Mouse (Mus musculus): ENCODE measurements at regions not wholly inside any gene's neighbourhood (a gene's known extent, or its start where the extent isn't known, plus 50 kb on each side); places are given as distances from the start of the nearest gene placed in this dataset.

DNA sequence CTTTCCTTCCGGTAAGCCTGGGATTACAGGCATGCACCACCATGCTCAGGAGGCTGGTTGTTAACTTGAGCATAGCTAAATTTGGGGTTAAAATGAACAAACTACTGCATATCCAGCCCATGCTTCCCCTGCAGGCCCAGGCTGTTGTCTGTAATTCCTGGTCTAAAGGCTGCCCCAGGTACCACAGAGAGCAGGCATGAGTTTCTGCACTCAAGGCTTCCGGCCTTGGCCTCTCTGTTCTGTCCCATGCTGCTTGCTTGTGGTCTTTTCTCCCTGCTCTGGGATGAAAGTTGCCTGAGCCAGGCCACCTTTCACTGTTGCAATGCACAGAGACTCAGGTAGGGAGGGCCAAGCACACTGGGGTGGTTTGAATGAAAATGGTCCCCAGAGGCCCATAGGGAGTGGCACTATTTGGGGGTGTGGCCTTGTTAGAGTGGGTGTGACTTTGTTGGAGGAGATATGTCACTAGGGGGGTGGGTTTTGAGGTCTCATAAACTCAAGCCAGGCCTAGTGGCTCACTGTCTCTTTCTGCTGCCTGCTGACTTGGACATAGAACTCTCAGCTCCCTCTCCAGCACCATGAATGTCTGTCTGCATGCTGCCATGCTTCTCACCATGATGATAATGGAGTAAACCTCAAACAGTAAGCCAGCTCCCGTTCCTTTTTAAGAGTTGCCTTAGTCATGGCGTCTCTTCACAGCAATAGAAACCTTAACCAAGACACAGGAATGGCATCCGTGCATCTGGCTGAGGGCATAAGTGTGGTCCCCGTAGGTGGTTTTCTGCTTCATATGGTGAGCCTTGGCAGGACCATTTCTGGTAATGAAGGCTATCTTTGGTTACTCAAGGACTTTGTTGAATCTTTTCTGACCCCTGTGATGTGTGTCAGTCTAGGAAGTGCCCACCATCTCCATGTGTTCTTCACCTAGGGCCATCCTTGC is 86.7 kb upstream of the Zfp366 start:
- DNase-seq (ENCODE audit: low spot score in 2 of 2), result no peak

DNA sequence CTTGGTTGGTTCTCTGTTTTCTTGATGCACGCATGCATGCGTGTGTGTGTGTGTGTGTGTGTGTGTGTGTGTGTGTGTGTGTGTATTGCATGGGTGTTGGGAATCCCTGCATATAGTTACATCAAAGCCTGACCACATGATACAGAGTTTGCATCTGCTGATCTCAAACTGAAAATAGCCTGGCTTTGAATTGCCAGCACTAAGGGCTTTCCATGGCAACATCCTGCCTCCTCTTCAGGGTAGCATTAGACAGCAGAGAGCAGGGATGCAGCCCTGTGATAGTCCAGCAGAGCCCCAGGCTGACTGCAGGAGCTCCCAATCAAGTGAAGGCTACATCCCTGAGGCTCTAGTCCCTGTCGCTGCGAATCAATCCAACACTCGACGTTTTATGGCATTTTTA is 87.8 kb upstream of the Zfp366 start:
- no peak for DNase-seq (ENCODE audit: low spot score in 2 of 2)

DNA sequence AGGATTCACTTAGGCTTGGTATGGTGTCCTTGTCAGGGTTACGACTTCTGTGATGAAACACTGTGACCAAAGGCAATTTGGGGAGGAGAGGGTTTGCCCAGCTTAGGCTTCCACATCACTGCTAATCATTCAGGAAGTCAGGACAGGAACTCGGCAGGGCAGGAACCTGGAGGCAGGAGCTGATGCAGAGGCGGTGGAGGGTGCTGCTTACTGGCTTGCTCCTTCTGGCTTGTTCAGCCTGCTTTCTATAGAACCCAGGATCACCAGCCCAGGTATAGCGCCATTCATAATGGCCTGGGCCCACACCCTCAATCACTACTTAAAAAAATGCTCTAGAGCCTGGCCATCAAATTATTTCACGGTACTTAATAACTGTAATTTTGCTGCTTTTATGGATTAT is 89.6 kb upstream of the Zfp366 start:
- no peak for DNase-seq (ENCODE audit: low spot score in 2 of 2)

DNA sequence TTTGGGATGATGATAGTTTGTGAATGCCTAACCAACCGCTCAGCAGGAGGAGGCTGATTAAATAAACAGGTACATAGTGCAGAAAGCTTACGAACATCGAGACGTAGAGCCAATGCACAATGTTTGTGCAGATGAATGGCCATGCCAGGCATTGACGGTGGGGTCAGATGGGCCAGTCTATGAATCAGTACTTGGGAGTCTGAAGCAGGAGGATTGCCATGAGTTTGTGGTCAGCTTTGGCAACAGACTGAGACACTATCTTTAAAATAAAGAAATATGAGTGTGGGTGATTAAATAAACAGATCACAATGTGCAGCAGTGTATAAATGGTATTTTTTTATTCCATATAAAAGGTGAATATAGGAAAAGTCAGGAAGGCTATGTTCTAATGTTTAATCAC is 90.4 kb upstream of the Zfp366 start:
- no peak for DNase-seq (ENCODE audit: low spot score in 2 of 2)

DNA sequence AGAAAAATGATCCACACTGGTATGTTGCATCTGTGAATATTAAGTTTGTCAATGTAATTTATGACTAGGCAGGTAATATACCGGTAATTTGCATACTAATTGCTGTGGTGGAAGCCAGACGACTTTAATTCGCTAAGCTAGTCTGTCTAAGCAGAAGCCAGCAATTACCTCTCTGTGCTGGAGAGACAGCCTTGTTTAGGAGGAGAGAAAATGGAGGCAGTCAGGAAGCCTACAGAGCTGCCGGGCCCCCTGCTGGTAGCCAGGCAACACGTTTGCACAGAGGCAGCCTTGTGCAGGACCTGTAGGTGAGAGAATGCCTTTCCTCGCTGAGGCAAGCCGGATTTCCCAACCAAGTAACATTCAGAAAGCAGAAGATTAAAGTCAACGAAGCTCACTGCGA is 91.4 kb upstream of the Zfp366 start:
- DNase-seq (ENCODE audit: low spot score in 2 of 2), result peak; percentile 24 to 57

DNA sequence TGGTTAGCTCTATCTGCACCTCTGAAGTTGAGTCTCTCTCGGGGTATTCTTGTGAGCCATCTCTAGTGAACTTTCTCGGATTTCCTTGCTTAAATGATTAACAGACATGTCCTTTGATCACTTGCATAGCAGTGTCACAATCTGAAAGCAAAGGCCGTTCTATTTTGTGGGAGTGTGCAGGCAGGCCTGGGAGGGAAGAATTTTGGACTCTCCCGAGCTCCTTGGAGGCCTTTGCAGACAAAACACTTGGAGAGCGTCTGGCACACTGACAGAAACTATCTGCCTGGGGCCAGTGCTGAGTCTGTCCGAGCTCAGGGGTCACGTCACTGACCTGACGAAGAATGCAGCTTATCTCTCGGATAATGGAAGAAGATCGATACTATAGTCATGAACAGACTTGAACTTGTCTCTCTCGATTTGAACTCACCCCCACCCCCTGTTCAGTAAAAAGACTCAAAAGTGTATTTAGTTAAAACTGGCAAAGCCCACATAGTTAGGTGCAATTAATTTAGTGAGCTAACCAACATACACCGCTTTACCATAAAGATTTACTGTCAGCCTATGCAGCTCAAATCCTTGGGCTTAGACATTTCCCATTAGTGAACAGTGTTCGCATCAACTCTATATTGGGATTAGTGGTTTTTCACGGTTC is 92.2 kb upstream of the Zfp366 start:
- no peak for DNase-seq (ENCODE audit: low spot score in 2 of 2)

DNA sequence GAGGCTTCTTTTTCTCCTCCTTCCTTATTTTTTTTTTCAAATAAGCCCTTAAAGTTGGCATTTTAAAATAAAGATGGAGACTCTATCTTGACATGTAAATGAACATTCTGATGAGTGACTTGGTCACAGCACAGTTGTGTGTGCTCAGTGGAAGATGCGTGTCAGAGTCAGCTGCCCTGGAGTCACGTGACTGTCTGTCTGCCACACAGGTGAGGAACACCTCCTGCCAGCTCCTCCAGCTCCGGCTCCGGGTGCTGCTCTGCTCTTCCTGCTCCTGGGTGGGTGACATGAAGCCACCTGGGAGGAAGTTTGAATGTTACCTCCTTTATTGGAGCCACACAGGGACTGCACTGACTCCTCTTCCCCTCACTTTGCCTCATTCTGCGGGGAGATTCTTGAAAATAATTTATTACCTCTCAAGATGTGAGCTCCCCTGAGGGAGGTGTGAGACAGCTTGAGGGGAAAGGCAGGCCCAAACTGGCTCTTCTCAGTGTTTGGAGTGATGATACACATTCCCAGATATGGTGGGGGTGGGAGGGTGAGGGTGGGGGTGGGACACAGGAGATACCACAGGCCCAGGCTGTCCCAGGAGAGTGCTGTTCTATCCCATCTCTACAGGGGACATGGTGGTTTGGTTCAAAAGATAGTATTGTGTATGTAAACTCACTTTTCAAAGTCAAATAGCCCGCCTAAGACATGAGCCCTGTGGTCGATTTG is 92.9 kb upstream of the Zfp366 start:
- DNase-seq (ENCODE audit: low spot score in 2 of 2), result no peak

DNA sequence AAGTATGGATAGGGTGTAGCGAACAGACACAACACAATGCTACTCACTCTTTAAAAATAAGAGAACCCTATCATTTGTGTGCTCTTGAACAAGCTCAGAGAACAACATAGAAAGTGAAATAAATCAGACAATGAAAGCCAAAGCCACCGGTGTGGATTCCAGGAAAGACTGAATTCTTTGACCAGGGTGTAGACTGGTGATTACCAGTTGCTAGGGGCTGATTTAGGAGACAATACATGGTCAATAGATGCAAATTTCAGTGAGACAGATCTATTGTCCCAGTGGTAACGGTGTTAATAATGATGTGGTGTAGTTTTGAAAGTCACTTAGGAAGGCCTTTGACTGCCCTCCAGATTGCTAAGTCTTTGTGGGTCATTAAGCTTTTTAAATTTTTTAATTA is 94.3 kb upstream of the Zfp366 start:
- no peak for DNase-seq (ENCODE audit: low spot score in 2 of 2)

DNA sequence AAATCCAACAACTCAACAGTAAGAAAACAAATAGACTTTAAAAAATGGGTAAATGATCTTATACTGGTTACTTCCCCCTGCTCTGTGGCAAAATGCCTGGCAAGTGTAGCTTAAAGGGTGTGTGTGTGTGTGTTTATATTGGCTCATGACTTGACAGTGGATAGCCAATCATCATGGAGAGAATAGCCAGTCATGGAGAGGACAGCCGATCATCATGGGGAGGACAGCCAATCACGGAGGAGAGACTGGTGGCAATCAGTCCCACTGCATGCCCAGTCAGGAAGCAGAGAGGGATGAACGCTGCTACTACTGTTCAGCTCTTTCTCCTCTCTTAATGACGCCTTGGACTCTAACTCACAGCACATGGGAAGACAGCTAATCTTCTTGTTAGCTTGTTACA is 96.3 kb upstream of the Zfp366 start:
- DNase-seq (ENCODE audit: low spot score in 2 of 2), result no peak

DNA sequence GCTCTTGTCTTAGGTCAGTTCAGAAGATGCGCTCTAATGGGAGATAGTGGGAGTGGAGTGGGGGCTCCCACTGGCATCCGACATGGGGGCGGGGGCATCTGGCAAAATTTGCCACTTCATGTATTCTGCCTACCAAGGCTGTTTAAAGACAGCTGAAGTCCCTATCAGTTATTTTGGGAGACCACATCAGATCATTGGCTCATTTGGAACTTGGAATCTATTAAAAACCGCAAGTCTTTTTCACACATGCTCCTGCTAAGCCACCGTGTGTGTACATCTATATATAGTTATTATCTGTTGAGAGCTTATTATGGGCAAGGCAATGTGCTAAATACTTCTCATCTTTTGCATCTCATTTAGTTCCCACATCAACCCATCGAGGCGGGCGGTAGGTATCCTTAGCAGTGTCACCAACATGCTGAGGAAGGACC is 95.0 kb upstream of the 1700024P04Rik start:
- DNase-seq (ENCODE audit: low spot score in 2 of 2), result no peak

DNA sequence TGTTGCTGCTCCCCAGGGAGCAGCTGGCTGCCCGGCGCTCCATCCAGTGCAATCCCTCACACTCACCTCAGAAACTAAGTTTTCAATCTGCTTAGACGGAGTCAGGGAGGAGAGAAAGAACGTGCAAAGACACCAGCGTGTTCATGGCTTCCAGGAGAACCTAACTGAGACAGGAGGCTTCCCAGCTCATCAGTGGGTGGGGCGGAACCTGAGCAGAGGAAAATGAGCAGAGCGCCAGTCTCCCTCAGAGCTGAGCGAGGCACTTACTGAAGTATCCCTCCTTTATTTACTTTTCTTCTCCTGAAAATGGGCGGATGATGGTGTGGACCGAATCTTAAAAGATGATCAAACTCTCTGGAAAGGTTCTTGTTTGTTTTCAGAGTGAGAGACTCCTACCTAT is 94.3 kb upstream of the 1700024P04Rik start:
- no peak for DNase-seq (ENCODE audit: low spot score in 2 of 2)

DNA sequence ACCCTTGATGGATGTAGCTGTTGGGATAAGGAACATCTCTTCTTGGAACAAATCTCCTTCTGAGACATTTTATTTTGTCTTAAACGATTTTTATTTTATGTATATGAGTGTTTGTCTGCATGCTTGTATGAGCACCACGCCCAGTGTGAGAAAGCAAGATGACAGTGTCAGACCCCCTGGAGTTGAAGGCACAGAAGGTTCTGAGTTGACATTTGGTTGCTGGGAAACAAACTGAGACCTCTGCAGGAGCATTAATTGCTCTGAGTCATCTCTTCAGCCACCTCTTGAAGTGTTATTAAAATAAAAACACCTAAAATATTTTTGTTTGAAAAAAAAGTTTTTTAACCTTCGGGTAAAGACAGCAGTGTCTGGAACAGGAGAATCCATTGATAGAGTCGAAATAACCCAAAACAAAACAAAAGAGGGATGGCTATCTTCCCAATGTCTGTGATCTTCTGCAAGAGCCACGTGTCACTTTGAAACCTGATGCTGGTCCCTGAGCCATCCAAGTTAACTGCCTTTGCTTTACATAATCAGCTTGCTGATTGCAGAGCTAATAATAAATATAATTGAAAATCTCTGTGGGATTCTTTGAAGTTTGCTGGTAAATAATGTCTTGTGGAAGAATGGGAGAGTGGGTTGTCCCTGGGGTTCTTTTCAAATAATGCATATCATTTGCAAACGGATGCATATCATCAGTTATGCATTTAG is 92.8 kb upstream of the 1700024P04Rik start:
- DNase-seq (ENCODE audit: low spot score in 2 of 2), result no peak

DNA sequence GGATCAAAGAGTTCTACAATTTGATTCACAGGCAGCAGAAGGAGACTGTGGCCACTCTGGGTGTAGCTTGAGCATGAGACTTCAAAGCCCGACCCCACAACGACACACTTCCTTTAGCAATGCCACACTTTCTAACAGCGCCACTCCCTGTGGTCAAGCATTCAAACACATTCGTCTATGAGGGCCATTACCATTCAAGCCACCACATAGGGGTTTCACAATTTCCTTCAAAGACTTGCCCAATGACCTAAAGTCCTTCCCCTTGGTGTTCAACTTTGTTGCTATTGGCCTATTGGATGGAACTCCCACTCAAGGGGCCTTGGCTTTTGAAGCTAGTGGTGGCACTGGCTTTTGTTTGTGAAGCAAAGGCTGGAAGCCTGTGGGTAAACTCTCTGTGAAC is 91.1 kb upstream of the 1700024P04Rik start:
- DNase-seq (ENCODE audit: low spot score in 2 of 2), result no peak

DNA sequence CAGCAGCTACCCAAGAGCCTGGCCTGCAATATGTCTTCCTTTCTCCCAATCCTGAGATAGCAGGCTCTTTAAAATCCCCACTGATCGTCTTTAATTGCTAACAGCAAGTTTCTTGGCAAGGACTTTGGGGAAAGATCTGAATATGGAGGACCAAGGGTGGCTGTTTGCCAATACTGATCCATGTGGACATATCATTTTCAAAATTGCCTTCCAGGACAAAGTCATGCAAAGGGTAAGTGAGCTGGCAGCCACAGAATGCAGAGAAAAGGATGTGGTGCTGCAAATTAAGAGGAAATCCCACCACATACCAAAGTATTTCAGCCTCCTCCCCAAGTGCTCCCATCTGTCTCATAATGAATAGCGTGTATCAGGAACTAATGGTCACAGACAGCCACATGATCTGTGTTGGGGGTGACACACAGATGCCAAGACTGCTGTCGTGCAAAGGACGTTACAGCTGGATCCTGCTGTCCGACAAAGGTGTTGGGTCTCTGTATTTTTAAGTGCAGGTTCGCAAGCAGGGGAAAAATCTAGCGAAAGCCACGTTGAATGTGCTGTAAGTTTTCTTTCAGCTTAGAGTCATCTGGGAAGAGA is 87.6 kb upstream of the 1700024P04Rik start:
- no peak for DNase-seq (ENCODE audit: low spot score in 2 of 2)

DNA sequence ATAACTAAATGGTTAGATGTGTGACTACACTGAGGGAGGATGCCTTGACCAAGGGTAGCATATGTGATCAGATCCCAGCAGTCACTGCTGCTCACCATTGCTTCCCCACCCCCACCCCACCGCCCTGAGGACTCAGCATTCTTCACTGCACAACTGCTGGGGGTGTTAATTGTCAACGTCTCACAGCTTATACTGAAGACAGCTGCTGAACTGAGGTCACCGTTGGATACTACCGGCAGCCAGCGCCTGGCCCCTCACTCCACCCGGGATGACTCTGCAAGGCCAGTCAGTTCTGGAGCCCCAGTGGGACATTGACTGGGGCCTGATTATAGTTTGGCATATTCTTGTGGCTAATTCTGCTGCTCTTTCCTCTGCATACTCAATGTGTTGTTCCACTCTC is 87.0 kb upstream of the 1700024P04Rik start:
- DNase-seq (ENCODE audit: low spot score in 2 of 2), result no peak

DNA sequence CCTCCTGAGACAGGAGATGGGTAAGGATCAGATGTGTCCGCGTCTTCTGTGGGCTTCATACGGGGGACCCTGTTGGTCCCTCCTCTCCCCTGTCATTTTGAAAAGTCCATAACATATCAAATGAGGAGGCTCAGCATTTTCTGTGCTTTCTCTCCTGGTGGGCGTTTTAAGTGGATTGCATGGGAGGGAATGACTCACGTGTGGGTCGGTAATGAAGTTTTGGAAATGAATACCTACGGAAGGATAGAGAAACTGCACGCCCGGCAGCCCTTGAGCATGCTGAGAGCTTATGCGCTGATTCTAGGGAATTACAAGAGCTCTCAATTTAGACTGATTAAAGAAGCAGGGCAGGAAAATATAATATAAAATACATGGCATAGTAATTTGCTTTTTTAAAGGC is 85.4 kb upstream of the 1700024P04Rik start:
- no peak for DNase-seq (ENCODE audit: low spot score in 2 of 2)

DNA sequence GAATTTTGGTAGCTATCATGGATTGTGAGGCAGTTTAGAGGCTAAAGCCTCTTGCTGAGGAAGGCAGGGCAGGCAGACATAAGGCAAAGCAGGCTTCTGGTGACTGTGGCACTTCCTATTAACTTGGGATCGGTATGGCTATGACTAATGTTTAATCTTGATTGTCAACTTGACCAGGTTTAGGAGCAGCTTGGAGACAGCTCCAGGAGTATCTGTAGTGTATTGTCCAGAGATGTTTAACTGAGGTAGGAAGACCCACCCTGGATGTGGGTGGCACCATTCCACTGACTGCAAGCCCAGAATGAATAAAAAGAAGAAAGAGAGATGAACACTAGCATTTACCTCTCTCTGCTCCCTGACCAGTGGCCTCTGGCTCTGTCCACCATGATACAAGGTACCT is 83.1 kb upstream of the 1700024P04Rik start:
- no peak for DNase-seq (ENCODE audit: low spot score in 2 of 2)

DNA sequence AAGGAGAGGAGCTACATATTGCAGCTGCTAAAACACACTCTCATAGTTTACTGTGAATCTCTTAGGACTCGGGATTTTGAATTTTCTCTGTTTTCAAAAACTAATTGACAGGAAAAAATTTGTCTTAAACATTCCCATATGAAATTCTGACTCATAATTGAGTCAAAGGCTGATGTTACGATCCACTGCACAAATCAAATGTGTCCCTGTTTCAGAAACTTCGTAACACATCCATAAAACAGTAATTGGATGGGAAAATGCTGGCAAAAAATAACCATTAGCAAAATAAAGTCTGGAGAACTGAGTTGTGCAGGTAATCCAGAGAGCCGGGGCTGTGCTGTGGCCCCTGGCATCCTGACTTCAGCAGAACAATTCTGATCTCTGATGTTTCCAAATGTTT is 79.1 kb upstream of the 1700024P04Rik start:
- no peak for DNase-seq (ENCODE audit: low spot score in 2 of 2)

DNA sequence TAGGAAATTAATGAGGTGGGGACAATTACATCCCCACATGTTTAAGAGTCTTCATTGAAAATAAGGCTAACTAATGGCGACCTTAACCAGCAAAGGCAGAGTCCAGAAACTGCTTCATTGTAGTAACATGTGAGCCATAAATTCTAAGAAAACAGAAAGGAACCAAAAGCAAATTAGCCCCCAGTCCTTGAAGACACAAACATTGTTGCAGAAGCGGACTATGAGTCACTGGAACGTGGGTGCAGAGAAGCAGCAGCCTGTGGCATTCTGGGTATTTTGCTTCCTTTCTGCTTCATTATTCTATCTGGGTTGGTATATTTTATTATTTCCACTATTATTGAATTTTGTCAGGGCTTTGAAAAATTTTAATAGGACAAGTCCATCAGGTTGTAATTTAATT is 78.6 kb upstream of the 1700024P04Rik start:
- DNase-seq (ENCODE audit: low spot score in 2 of 2), result no peak

DNA sequence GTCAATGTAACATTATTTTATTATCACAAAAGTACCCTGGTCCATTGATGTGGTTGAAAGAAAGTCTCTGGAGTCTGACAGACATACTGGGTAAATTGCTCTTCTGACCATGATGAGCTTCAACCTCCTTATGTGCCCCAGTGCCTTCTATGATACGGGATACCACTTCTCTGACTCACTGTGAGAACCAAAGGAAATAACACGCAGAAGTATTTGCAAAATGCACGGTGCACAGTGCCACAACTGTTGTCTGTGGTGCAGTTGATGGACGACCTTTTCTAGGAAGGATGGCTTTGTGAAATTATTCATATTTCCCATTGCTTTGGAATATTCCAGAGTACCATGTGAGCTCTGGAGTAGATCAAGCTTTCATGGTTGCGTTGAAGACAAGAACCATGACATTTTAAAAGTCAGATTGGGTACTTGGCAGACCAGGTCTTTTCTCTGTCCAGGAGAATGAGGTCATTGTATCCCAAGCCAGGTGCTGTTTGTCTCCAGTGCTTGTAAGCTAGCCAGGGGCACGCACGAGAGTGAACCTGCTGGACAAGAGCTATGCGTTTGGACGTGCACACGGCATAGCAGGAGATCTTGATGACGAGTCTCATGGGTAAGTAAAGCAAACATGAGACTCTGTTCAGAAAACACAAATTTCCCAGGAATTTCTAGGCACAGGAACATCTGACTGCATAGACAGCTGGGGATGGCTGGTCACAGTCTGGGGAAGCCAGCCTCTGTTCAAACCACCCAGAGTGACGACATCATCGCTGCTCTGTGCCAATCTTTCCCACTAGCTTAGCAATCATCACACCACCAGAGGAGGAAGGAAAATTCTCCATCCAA is 74.0 kb upstream of the 1700024P04Rik start:
- DNase-seq (ENCODE audit: low spot score in 2 of 2), result no peak

Data from adrenal gland, postnatal 4 days (tissue).